Mouse (Mus musculus) forebrain, embryonic 11.5 days (tissue): Measurements from ENCODE around the gene Usp49. TPM values are rescaled to one million over a fixed set of nuclear protein-coding genes. Genes with fewer than 3 reads are reported as not detected.
"Not testable (repeated sequence)": the region's sequence is repeated elsewhere in the genome, so short reads cannot be mapped to it uniquely, and the experiment has no call there.

Experiments used
- ATAC-seq: fragments of 200-750 bp; cut with Nextera tagmentation; replicated peaks from 2 replicates; pipeline ENCODE4 v1.8.0; 2017; ENCODE audit warnings: moderate TSS enrichment; ENCODE audit not compliant: low FRiP score
- DNase-seq: peaks from one replicate; pipeline ENCODE4 v3.0.0-alpha.2; 2017; ENCODE audit warnings: low spot score
- H3K27ac ChIP-seq: fragments of 300-500 bp; sonication (generic); 2 replicates; pipeline ENCODE4 v1.5.1; 2014; ENCODE audit warnings: low read depth, low read length
- H3K27me3 ChIP-seq: fragments of 300-500 bp; sonication (generic); 2 replicates; pipeline ENCODE4 v1.6.1; 2014; ENCODE audit warnings: mild to moderate bottlenecking, low read length, mixed read lengths; ENCODE audit not compliant: control insufficient read depth, insufficient read depth
- H3K36me3 ChIP-seq: fragments of 300-500 bp; sonication (generic); 2 replicates; pipeline ENCODE4 v1.6.1; 2014; ENCODE audit warnings: mild to moderate bottlenecking, low read length, moderate library complexity, mixed read lengths; ENCODE audit not compliant: control insufficient read depth, insufficient read depth
- H3K4me1 ChIP-seq: fragments of 300-500 bp; sonication (generic); replicated peaks from 2 replicates; pipeline ENCODE4 v1.6.1; 2014; ENCODE audit warnings: low read length, mixed read lengths; ENCODE audit not compliant: control insufficient read depth, insufficient read depth
- H3K4me2 ChIP-seq: fragments of 300-500 bp; sonication (generic); 2 replicates; pipeline ENCODE4 v1.6.1; 2014; ENCODE audit warnings: low read depth, mild to moderate bottlenecking, low read length, moderate library complexity, mixed read lengths; ENCODE audit not compliant: severe bottlenecking
- H3K4me3 ChIP-seq: fragments of 300-500 bp; sonication (generic); 2 replicates; pipeline ENCODE4 v1.5.1; 2014; ENCODE audit warnings: low read depth, low read length
- H3K9ac ChIP-seq: fragments of 300-500 bp; sonication (generic); 2 replicates; pipeline ENCODE4 v1.6.1; 2014; ENCODE audit warnings: low read length
- H3K9me3 ChIP-seq: fragments of 300-500 bp; sonication (generic); 2 replicates; pipeline ENCODE4 v1.6.1; 2016; ENCODE audit warnings: low read length, mixed read lengths; ENCODE audit not compliant: control insufficient read depth
- WGBS: fragments of 180-500 bp; shearing (Covaris S2); extraction: QIAGEN DNeasy Blood & Tissue Kit; methylation state at CpG from one replicate; pipeline ENCODE4 v1.1.7; 2014; 5-methylcytosine and 5-hydroxymethylcytosine counted together
- polyA plus RNA-seq: library from polyadenylated mRNA; unstranded; fragments of >200 nt; fragmentation: Nextera tagmentation; extraction: Ambion mirVana; gene quantifications from 2 replicates; pipeline ENCODE4 v1.2.1, GENCODE M21; 2014

Usp49 gene
- polyA plus RNA-seq, 1 experiment from 2014 or later: 7.2 TPM

- no peaks in the 10 kb centered on the region; the same call in 1 of the 2 replicates for H3K4me1 ChIP-seq
- no peak overlapping the region for H3K4me2 ChIP-seq
- 46% methylated on average over 4 of the region's 4 CpGs for WGBS
- H3K9me3 ChIP-seq: no peaks in the 10 kb centered on the region
- H3K9ac ChIP-seq: no peak overlapping the region
- no peaks in the 10 kb centered on the region for H3K36me3 ChIP-seq
- DNase-seq (no peak), ATAC-seq (peak; percentile 30; the same call in 1 of the 2 replicates)
- peak overlapping the region; percentile 19; the same call in 1 of the 2 replicates for H3K27ac ChIP-seq
- no peak overlapping the region for H3K4me3 ChIP-seq
- no peaks in the 10 kb centered on the region for H3K27me3 ChIP-seq
These were observed 18.5 kb downstream of the Usp49 start for GRCm38 (mm10) chr17:47648966-47649365.

- Histone ChIP-seq H3K4me2 (no peak overlapping the region), H3K4me1 (no peaks in the 10 kb centered on the region; the same call in 1 of the 2 replicates), H3K9me3 (no peaks in the 10 kb centered on the region), H3K4me3 (no peak overlapping the region), H3K27ac (no peak overlapping the region), H3K27me3 (no peaks in the 10 kb centered on the region), H3K9ac (no peak overlapping the region), H3K36me3 (no peaks in the 10 kb centered on the region)
- DNase-seq: no peak
- no peak for ATAC-seq
- WGBS: 73% methylated on average over 2 of the region's 2 CpGs
These were observed 21.5 kb downstream of the Usp49 start for GRCm38 (mm10) chr17:47651953-47652352.

GRCm38 (mm10) chr17:47654346-47654745 lies 23.9 kb downstream of the Usp49 start:
- WGBS: 93% methylated on average over 8 of the region's 8 CpGs
- not testable (repeated sequence) for H3K36me3 ChIP-seq, H3K4me2 ChIP-seq, DNase-seq, ATAC-seq, H3K9ac ChIP-seq, H3K4me1 ChIP-seq, H3K27ac ChIP-seq, H3K9me3 ChIP-seq, H3K27me3 ChIP-seq, H3K4me3 ChIP-seq

DNA sequence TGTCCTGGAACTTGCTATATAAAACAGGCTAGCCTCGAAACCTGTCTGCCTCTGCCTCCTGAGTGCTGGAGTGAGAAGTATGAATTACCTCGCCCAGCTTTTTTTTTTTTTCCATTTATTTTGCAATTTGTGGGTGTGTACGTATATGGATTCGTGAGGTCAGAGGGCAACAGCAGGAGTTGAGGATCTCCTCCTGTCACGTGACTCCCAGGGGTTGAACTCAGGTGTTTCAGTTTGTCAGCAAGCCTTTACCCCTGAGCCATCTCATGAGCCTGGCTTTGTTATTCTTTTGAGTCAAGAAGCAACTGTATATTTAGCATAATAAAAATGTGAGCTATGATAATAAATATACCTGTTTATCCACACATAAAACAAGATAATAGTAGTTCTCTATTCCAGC lies 25.2 kb downstream of the Usp49 start:
- 85% methylated on average over 5 of the region's 5 CpGs for WGBS
- Histone ChIP-seq H3K9ac (no peak overlapping the region), H3K4me3 (no peak overlapping the region), H3K9me3 (no peaks in the 10 kb centered on the region), H3K4me1 (no peaks in the 10 kb centered on the region; the same call in 1 of the 2 replicates), H3K27me3 (no peaks in the 10 kb centered on the region), H3K36me3 (no peaks in the 10 kb centered on the region), H3K27ac (no peak overlapping the region), H3K4me2 (no peak overlapping the region)
- ATAC-seq (no peak), DNase-seq (no peak)

DNA sequence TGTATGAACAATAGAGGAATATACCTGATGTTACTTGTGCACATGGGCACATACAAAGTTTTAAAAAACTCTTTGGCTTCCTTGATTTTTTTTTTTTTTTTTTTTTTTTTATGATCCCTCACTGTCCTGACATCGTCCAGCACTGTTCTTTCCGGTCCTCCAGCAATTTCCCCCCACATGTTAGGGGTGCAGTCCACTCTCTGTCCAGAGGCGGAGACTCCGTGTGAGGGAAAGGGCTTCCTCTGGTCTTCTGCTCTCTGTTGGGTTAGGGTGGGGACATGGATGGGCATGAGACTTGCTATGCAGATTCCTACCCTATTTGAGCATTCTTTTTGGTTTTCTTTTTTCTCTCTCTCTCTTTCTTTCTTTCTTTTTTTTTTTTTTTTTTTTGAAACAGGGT lies 27.4 kb downstream of the Usp49 start:
- peaks cover 3% of the 10 kb centered on the region; the same call in 1 of the 2 replicates for H3K4me1 ChIP-seq
- H3K27me3 ChIP-seq: no peaks in the 10 kb centered on the region
- no peaks in the 10 kb centered on the region for H3K36me3 ChIP-seq
- no peak overlapping the region for H3K4me3 ChIP-seq
- DNase-seq (no peak), ATAC-seq (no peak)
- no peak overlapping the region for H3K4me2 ChIP-seq
- H3K27ac ChIP-seq: no peak overlapping the region
- no peak overlapping the region for H3K9ac ChIP-seq
- 89% methylated on average over 4 of the region's 4 CpGs for WGBS
- H3K9me3 ChIP-seq: no peaks in the 10 kb centered on the region

DNA sequence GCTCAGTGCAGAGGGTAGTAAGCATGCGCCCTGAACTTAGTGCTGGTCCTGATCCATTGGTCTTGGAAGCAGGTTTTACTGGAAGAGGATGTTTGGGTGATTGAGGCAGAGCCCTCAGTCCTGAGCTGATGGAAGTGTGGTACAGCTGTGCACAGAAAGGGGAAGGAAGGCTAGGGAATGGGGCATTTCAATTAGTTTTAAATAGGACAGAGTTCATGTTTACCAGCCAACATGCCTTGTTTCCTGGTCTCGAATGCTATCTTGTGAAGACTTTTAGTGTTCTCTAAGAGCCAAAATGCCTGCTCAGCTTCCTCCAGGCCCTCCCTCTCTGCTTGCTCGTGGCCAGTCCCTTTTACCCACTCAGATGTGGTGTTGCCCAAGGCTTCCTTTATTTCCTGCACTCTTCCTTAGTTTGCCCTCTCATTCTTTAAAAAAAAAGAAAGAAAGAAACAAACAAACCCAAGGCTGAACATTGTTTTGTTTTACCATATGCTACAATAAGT lies 28.3 kb downstream of the Usp49 start:
- no peaks in the 10 kb centered on the region for H3K27me3 ChIP-seq
- ATAC-seq: no peak
- no peak overlapping the region for H3K27ac ChIP-seq
- peaks cover 5% of the 10 kb centered on the region for H3K4me1 ChIP-seq
- H3K36me3 ChIP-seq: no peaks in the 10 kb centered on the region
- H3K4me3 ChIP-seq: no peak overlapping the region
- H3K9me3 ChIP-seq: no peaks in the 10 kb centered on the region
- no peak overlapping the region for H3K4me2 ChIP-seq
- WGBS: 87% methylated on average over 3 of the region's 3 CpGs
- DNase-seq: no peak
- no peak overlapping the region for H3K9ac ChIP-seq

GRCm38 (mm10) chr17:47663009-47663713 lies 32.7 kb downstream of the Usp49 start:
- Histone ChIP-seq H3K36me3 (no peaks in the 10 kb centered on the region), H3K4me1 (peaks cover 5% of the 10 kb centered on the region), H3K4me3 (no peak overlapping the region), H3K9ac (no peak overlapping the region), H3K4me2 (no peak overlapping the region), H3K27me3 (no peaks in the 10 kb centered on the region), H3K27ac (0 out of 2 replicates have a peak overlapping the region, but pooled peaks have one; percentile 34), H3K9me3 (no peaks in the 10 kb centered on the region)
- WGBS: 23% methylated on average over 9 of the region's 9 CpGs
- peak; percentile 80 for ATAC-seq
- DNase-seq: peak; percentile 67

DNA sequence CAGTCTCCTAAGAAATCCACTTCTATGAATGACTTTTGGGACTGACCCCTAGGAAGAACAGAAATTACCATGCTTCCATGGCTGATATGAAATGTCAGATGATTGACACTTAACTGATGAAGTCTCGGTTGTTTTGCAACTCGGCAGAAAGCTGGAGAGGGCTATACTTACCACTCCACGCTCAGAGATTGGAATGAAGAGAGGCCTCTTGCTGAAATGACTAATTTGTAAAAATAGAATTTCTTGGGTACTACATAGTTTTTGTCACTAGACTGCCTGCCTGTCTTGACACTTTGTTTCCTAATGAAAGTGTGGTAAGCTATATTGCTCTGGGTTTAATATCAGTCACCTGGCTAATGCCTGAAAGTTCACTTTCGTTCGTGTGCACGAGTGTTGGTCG lies 34.0 kb downstream of the Usp49 start:
- WGBS: 84% methylated on average over 7 of the region's 7 CpGs
- no peak overlapping the region for H3K27ac ChIP-seq
- no peaks in the 10 kb centered on the region for H3K9me3 ChIP-seq
- no peak overlapping the region for H3K4me2 ChIP-seq
- no peak overlapping the region for H3K9ac ChIP-seq
- peaks cover 5% of the 10 kb centered on the region for H3K4me1 ChIP-seq
- H3K27me3 ChIP-seq: no peaks in the 10 kb centered on the region
- DNase-seq: no peak
- no peak for ATAC-seq
- H3K4me3 ChIP-seq: no peak overlapping the region
- no peaks in the 10 kb centered on the region for H3K36me3 ChIP-seq

DNA sequence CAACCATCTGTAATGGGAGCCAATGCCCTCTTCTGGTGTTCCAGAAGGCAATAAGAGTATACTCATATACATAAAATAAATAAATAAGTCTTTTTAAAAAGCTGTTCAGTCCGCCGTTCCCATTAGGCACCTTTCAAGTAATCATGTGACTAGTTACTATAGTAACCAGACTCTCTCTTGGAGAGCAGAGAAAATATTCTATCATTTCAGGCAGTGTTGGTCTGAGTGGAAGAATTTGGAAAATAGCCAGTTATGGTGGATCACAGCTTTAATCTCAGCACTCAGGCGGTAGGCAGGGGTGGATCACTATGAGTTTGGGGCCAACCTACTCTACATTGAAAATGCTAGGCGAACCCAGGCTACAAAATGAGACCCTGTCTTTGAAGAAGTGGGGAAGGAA lies 38.7 kb downstream of the Usp49 start:
- Histone ChIP-seq H3K9ac (no peak overlapping the region), H3K27ac (no peak overlapping the region), H3K4me3 (no peak overlapping the region), H3K36me3 (no peaks in the 10 kb centered on the region), H3K9me3 (no peaks in the 10 kb centered on the region), H3K4me1 (peaks cover 9% of the 10 kb centered on the region), H3K27me3 (peaks cover 16% of the 10 kb centered on the region), H3K4me2 (no peak overlapping the region)
- ATAC-seq (no peak), DNase-seq (no peak)
- WGBS: 74% methylated on average over 4 of the region's 4 CpGs
